Mouse (Mus musculus): ENCODE results near the gene Tmem106c.

The Tmem106c gene

DNA sequence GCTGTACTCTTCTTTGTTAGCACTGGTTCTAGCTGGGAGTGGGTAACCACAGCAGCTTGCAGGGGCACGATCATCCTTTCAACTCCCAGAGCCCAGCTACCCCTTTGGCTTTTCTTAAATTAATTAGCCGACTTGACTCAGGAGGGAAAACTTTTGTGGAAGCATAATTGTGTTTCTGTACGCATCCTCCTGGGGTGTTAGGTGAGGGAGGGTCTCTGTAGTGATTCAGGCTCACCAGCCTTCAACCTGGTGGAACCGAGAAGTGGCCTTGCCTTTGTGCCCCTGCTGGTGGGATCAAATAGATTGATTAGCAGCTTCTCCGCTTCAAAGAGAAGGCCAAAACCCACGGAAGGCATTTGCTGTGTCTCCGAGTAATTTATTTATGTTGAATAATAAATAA lies 36.0 kb downstream of the Tmem106c start:
- no peak for DNase-seq (ENCODE audit: low read depth, low spot score)

- DNase-seq (ENCODE audit: low read depth, low spot score) = peak; percentile 37
Observed at GRCm38 (mm10) chr15:98001321-98002112, 37.5 kb downstream of the Tmem106c start.

DNA sequence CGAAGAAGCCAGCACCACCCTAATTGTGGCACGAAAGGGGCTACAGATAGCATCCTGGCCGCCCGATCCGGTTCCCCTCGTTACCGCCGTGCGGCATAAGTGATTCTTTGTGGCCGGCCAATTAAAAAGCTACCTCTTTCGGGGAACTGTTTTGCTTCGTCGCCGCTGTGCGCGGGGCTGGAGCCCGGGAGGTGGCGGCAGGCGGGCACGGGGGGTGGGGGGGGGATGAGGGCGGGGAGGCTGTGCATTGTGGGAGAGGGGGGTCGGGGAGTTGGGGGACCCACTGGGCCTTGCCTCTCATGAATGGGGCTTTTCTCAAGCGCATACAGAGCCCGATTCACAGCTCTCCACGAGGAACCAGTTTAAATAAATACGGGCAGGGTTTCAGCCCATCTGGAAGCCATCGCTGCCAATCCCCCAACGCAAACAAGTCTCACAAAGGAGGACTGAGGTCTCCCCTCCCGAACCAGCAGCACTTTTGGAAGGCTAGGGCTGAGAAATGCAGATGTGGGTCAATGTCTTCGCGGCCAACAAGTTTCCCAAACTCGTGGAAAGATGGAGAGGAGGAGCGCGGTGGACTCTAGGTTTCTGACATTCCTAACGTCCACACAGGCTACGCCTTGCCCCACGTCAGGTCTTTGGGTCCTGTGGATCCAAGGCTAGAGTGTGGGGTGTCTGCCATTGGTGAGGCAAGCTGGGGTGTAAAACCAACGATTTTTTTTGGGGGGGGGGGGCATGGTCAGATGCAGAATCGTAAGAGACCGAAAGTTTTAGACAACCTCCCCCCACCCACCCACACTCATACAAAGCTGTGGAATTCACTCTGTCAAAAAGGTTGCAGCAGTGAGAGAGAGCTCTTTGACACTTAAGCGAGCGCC lies 38.4 kb downstream of the Tmem106c start:
- DNase-seq (ENCODE audit: low read depth, low spot score) = peak; percentile 41

- DNase-seq (ENCODE audit: low read depth, low spot score) = peak; percentile 48
Observed at GRCm38 (mm10) chr15:98002991-98003821, 39.2 kb downstream of the Tmem106c start.

DNA sequence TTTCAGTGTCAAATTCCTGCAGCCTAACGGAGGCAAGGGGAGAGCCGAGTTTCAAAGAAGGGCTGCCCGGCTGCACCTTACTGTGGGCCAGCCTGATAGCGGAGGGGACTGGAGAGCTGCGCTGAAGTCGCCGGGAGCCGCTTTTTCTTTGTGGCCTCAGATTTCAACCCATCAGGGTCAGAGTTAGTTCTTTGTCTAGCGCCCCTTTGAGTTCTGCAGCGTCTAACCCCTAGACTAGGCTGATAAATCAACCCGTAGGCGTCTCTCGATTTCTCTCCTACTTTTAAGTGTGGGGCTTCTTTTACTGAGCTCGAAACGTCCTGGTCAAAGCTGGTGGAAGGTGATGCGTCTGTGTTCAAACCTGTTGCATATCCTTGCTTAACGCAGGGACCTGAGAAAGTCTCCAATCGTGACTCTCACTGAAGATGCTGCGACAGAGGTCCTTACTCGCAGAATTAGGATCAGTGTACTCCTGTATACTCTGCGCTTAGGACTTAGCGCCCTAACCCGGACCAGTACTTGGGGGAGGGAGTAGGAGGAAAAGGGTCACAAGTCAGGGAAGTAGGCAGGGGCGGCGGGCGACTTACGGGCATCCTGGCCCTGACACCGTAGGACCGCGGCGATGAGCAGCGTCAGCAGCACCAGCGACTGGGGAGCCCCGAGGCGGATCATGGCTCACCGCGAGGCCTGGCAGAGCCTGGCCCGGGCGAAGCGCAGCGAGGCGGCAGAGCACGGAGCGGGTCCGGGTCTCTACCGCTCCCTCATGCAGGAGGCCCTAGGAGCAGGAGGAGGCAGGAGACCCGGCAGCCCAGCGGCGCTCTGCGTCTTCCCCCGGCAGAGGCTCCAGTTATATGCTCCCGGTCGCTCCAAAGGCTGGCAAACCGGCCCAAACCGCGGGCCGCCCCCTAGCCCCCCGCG lies 40.1 kb downstream of the Tmem106c start, which contains the start of gene Col2a1:
Gene Col2a1 (minus strand): TSS at position 874 of the 918 bp plus-strand sequence.
- peak; percentile 69 for DNase-seq (ENCODE audit: low read depth, low spot score)

DNA sequence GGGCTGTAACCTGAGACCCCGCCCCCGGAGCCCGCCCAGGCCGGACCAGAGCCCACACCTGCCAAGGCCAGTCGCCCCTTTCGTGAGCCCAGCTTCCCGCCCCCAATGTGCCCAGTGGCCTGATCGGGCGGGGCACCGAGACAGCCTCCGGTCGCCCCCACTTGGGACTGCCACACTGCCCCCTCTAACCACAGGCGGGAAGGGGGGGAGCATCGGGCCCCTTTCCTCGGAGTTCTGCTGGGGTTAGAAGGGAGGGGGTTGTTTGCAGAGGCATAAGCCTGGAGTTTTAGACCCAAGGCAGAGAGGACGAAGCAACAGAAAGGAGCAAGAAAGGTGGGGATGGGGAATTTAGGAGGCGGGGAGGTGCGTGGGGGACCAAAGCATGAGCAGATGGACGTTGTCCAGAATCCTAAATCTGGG lies 40.8 kb downstream of the Tmem106c start:
- DNase-seq (ENCODE audit: low read depth, low spot score) = no peak

DNA sequence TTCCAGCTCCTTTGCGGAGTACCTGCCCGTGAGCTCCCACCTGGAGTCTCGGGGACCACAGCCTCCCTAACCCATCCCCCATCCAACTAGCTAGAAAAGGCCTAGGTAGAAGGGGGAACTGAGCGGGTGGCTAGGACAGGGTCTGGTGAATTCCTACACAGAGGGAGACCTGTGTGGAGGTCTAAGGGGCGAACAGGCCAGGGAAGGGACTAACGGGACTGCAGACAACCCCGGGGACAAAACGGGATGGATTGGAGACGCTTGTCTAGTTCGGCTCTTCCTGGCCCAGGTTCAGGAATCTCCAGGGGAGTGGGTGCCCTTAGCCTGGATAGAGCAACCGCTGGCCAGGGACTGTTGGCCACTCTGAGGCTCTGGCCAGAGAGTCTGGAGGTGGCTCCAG lies 41.2 kb downstream of the Tmem106c start:
- no peak for DNase-seq (ENCODE audit: low read depth, low spot score)

DNA sequence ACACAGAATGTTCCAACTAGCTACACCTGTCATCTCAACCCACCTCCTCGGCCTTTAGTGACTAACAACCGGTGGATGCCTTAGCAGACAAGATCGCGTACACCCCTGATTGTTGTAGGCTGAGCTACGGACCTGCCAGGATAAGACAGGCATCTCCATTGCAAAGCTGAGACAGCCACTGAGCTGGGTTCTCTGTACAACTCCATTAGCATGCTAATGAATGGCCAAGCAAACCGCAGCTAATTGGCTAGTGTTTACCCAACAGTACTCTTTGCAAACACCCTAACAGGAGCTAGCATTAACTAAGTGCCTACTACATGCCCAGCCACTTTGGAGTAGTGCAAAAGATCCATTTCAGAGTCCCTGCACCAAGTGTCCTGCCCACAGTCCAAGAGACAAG lies 48.8 kb downstream of the Tmem106c start:
- no peak for DNase-seq (ENCODE audit: low read depth, low spot score)

DNA sequence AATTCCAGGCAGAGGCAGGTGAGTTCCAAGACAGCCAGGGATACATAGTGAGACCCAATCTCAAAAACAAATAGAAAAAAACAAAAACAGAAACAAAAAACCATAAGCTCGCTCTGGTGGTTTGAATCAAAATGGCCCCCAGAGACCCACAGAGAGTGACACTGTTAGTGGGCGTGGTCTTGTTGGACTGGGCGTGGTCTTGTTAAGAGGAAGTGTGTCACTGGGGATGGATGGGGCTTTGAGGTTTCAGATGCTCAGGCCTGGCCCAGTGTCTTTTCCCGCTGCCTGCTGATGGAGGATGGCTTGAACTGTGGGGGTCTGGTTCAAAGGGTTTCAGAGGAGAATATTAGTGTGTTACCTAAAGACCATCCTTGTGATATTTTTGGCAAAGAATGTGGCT lies 53.9 kb downstream of the Tmem106c start:
- no peak for DNase-seq (ENCODE audit: low read depth, low spot score)

- no peak for DNase-seq (ENCODE audit: low read depth, low spot score)
Observed at GRCm38 (mm10) chr15:98019047-98019446, 55.0 kb downstream of the Tmem106c start.

Measured in embryo, embryonic 11.5 days (tissue).